Mouse (Mus musculus): ENCODE measurements around the gene Efemp1. TPM values are rescaled to one million over a fixed set of nuclear protein-coding genes. Genes with fewer than 3 reads are reported as not detected.
A peak's percentile ranks its signal among the peaks of the same experiment; 100 is the strongest.

Gene Efemp1
- polyA plus RNA-seq, 1 experiment from 2014 or later, result 17.8 TPM

GRCm38 (mm10) chr11:28833809-28834208 lies 19.2 kb upstream of the Efemp1 start:
- no peak for DNase-seq (ENCODE audit: low spot score)
- TF ChIP-seq EP300 (optimal IDR thresholded peaks at IDR 0.05), result no peak
- no peak for TF ChIP-seq CTCF (IDR thresholded peaks at IDR 0.05; ENCODE audit: low read depth)
- Histone ChIP-seq H3K9me3 (ENCODE audit: control insufficient read depth, low read length) (no peaks in the 10 kb centered on the region), H3K36me3 (ENCODE audit: control insufficient read depth, insufficient read depth, low read length) (no peaks in the 10 kb centered on the region), H3K27ac (replicated peaks) (no peak overlapping the region), H3K4me3 (ENCODE audit: low read depth, low read length) (no peak overlapping the region), H3K4me2 (replicated peaks; ENCODE audit: low read depth) (no peak overlapping the region), H3K27me3 (ENCODE audit: control insufficient read depth, insufficient read depth, low read length) (no peaks in the 10 kb centered on the region), H3K9ac (ENCODE audit: low read length) (no peak overlapping the region), H3K4me1 (replicated peaks; ENCODE audit: control insufficient read depth, insufficient read depth) (no peaks in the 10 kb centered on the region)
- no peak for ATAC-seq (ENCODE audit: low FRiP score, low TSS enrichment)
- WGBS, result 20% methylated on average over 3 of the region's 3 CpGs

DNA sequence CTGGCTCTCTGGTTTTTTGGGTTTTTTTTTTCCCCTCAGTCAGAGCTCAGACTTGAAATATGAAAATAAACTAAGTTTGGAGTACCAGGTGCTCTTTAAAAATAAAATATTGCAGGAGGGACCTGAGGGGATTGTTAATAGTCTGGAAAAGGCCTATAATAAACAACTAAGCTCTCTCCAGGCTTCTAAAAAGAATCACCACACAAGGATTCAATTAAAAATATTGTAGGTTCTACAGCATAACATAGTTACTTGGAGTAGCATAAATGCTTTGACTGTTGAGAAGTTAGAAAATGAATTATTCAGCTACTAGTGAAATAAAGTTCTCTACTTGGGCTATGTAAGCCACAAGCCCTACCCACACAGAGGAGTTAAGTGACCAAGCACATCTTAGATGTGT lies 17.9 kb upstream of the Efemp1 start:
- H3K36me3 ChIP-seq (ENCODE audit: control insufficient read depth, insufficient read depth, low read length), result no peaks in the 10 kb centered on the region

GRCm38 (mm10) chr11:28849841-28850240 lies 3.2 kb upstream of the Efemp1 start:
- Histone ChIP-seq H3K27ac (replicated peaks) (no peak overlapping the region), H3K4me3 (ENCODE audit: low read depth, low read length) (no peak overlapping the region), H3K27me3 (ENCODE audit: control insufficient read depth, insufficient read depth, low read length) (no peaks in the 10 kb centered on the region), H3K36me3 (ENCODE audit: control insufficient read depth, insufficient read depth, low read length) (no peaks in the 10 kb centered on the region), H3K9me3 (ENCODE audit: control insufficient read depth, low read length) (no peaks in the 10 kb centered on the region), H3K4me2 (replicated peaks; ENCODE audit: low read depth) (no peak overlapping the region), H3K4me1 (replicated peaks; ENCODE audit: control insufficient read depth, insufficient read depth) (no peaks in the 10 kb centered on the region), H3K9ac (ENCODE audit: low read length) (no peak overlapping the region)
- no peak for ATAC-seq (ENCODE audit: low FRiP score, low TSS enrichment)
- DNase-seq (ENCODE audit: low spot score), result no peak
- TF ChIP-seq EP300 (optimal IDR thresholded peaks at IDR 0.05), result no peak

More for the DNA sequence above, 17.9 kb upstream of the Efemp1 start:
- Histone ChIP-seq H3K4me2 (replicated peaks; ENCODE audit: low read depth) (no peak overlapping the region), H3K9me3 (ENCODE audit: control insufficient read depth, low read length) (no peaks in the 10 kb centered on the region), H3K9ac (ENCODE audit: low read length) (no peak overlapping the region), H3K27ac (replicated peaks) (no peak overlapping the region), H3K27me3 (ENCODE audit: control insufficient read depth, insufficient read depth, low read length) (no peaks in the 10 kb centered on the region), H3K4me1 (replicated peaks; ENCODE audit: control insufficient read depth, insufficient read depth) (no peaks in the 10 kb centered on the region), H3K4me3 (ENCODE audit: low read depth, low read length) (no peak overlapping the region)
- TF ChIP-seq CTCF (IDR thresholded peaks at IDR 0.05; ENCODE audit: low read depth), result no peak
- no peak for TF ChIP-seq EP300 (optimal IDR thresholded peaks at IDR 0.05)
- no peak for DNase-seq (ENCODE audit: low spot score)
- ATAC-seq (ENCODE audit: low FRiP score, low TSS enrichment), result no peak

GRCm38 (mm10) chr11:28851645-28852044 lies 1.4 kb upstream of the Efemp1 start:
- no peaks in the 10 kb centered on the region for H3K9me3 ChIP-seq (ENCODE audit: control insufficient read depth, low read length)
- DNase-seq (ENCODE audit: low spot score) (no peak), ATAC-seq (ENCODE audit: low FRiP score, low TSS enrichment) (no peak)
- H3K27me3 ChIP-seq (ENCODE audit: control insufficient read depth, insufficient read depth, low read length), result no peaks in the 10 kb centered on the region
- TF ChIP-seq EP300 (optimal IDR thresholded peaks at IDR 0.05) (no peak), CTCF (IDR thresholded peaks at IDR 0.05; ENCODE audit: low read depth) (no peak)
- WGBS, result 75% methylated on average over 4 of the region's 4 CpGs
- H3K36me3 ChIP-seq (ENCODE audit: control insufficient read depth, insufficient read depth, low read length), result no peaks in the 10 kb centered on the region
- no peaks in the 10 kb centered on the region for H3K4me1 ChIP-seq (replicated peaks; ENCODE audit: control insufficient read depth, insufficient read depth)
- no peak overlapping the region for H3K4me2 ChIP-seq (replicated peaks; ENCODE audit: low read depth)
- H3K9ac ChIP-seq (ENCODE audit: low read length), result no peak overlapping the region
- H3K4me3 ChIP-seq (ENCODE audit: low read depth, low read length), result no peak overlapping the region
- no peak overlapping the region for H3K27ac ChIP-seq (replicated peaks)

GRCm38 (mm10) chr11:28852361-28852919 lies 564 bp upstream of the Efemp1 start:
- H3K4me3 ChIP-seq (ENCODE audit: low read depth, low read length), result no peak overlapping the region
- H3K9me3 ChIP-seq (ENCODE audit: control insufficient read depth, low read length), result no peaks in the 10 kb centered on the region
- no peak overlapping the region for H3K9ac ChIP-seq (ENCODE audit: low read length)
- no peaks in the 10 kb centered on the region for H3K27me3 ChIP-seq (ENCODE audit: control insufficient read depth, insufficient read depth, low read length)
- no peaks in the 10 kb centered on the region for H3K4me1 ChIP-seq (replicated peaks; ENCODE audit: control insufficient read depth, insufficient read depth)
- WGBS, result 31% methylated on average over 6 of the region's 6 CpGs
- TF ChIP-seq CTCF (IDR thresholded peaks at IDR 0.05; ENCODE audit: low read depth) (no peak), EP300 (optimal IDR thresholded peaks at IDR 0.05) (no peak)
- H3K36me3 ChIP-seq (ENCODE audit: control insufficient read depth, insufficient read depth, low read length), result no peaks in the 10 kb centered on the region
- no peak for DNase-seq (ENCODE audit: low spot score)
- H3K27ac ChIP-seq (replicated peaks), result no peak overlapping the region
- ATAC-seq (ENCODE audit: low FRiP score, low TSS enrichment), result no peak
- peak overlapping the region; percentile 85 for H3K4me2 ChIP-seq (replicated peaks; ENCODE audit: low read depth)

DNA sequence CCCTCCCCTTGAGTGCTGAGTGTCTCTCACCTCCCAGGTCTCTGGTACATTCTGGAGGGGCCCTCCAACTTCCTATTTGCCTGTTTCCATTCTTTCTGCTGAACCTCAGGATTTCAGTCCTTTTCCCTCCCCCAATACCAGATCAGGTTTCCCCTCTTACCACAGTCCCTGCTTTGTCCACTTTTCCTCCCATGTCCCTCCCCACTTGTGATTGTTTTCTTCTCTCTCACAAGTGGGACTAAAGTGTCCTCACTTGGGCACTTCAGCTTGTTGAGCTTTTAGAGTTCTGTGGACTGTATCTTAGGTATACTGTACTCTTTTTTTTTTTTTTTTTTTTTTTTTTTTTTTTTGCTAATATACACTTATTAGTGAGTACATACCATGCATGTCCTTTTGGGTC lies 6.1 kb downstream of the Efemp1 start:
- no peak for TF ChIP-seq CTCF (IDR thresholded peaks at IDR 0.05; ENCODE audit: low read depth)
- TF ChIP-seq EP300 (optimal IDR thresholded peaks at IDR 0.05), result no peak
- ATAC-seq (ENCODE audit: low FRiP score, low TSS enrichment), result no peak

More for the DNA sequence above, 6.1 kb downstream of the Efemp1 start:
- DNase-seq (ENCODE audit: low spot score), result no peak
- H3K36me3 ChIP-seq (ENCODE audit: control insufficient read depth, insufficient read depth, low read length), result no peaks in the 10 kb centered on the region
- no peak overlapping the region for H3K27ac ChIP-seq (replicated peaks)
- no peaks in the 10 kb centered on the region for H3K4me1 ChIP-seq (replicated peaks; ENCODE audit: control insufficient read depth, insufficient read depth)
- no peak overlapping the region for H3K4me2 ChIP-seq (replicated peaks; ENCODE audit: low read depth)
- no peak overlapping the region for H3K9ac ChIP-seq (ENCODE audit: low read length)
- no peak overlapping the region for H3K4me3 ChIP-seq (ENCODE audit: low read depth, low read length)
- H3K9me3 ChIP-seq (ENCODE audit: control insufficient read depth, low read length), result no peaks in the 10 kb centered on the region
- no peaks in the 10 kb centered on the region for H3K27me3 ChIP-seq (ENCODE audit: control insufficient read depth, insufficient read depth, low read length)

All from stomach, postnatal 0 days (tissue).